Mouse (Mus musculus): ENCODE measurements at regions not wholly inside any gene's neighbourhood (a gene's known extent, or its start where the extent isn't known, plus 50 kb on each side); places are given as distances from the start of the nearest gene placed in this dataset.

DNA sequence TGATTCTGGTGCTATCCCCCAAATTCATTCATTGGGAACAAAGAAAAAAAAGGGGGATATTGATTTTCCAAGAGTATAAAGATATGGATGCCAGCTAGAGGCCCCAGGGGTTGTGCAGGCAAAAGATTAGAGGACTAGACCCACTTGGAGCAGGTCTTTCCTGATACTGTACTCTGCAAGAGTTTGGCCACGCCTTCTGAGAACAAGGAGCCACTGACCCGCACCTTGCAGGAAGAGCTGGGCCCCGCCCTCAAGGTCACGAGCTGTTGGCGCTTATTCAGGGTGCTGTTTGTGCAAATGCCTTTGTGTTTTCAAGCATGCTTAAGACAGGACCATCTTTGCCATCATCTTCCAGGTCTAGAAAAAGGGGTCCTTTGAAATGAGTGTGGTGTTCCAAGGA, 54.5 kb upstream of the Slc7a1 start:
- DNase-seq (ENCODE audit: low spot score in 2 of 2) = no peak

DNA sequence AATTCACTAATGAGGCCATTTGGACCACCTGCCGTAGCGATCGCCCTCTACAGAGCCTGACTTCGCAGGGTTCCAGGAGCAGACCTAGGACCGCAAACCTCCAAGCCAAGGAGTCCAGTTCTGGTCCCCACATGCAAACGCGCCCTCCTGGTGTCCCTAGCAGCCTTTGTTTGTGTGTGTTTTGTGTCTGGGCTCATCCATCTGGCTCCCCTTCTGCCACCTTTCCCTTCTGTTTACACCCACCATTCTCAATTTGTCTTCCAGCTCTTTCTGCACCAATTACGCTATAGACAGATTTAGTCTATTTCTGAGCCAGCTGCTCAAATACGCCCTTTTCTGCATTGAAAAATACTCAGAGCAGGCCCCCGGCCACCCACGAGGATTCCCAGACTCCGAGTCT, 54.1 kb upstream of the Slc7a1 start:
- DNase-seq (ENCODE audit: low spot score in 2 of 2) = no peak

DNA sequence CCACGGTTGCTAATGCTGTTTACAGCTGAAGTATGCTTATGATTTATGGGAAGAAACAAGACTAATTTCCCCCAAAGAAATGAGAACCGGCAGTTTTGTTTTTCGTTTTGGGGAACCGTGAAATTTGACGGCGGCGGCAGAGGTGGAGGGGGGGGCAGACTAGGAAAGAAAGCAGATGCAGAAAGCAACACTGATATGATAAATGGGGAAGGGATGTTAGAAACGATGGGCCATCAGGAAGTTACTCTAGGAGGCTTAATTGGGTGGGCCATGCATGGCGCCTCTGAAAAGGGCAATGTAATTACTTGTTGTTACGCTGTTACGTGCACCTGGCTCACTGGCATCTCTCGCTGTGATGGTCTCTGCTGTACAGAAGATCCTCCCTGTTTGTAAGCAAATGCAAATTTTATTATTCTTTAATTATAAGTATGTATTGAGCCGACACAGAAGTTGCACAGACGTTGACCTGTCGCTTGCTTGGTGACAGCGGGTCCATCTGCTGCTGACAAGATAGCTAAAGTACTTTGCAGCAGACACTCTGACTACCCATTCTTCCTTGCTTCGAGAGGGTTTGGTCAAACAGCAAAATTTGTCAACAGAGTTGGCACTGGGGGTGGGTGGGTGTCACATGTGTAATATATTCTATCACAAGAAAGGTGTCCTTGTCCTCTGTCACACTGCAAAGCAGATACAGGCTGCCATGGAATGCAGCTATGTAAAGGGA, 53.4 kb upstream of the Slc7a1 start:
- no peak for DNase-seq (ENCODE audit: low spot score in 2 of 2)

DNA sequence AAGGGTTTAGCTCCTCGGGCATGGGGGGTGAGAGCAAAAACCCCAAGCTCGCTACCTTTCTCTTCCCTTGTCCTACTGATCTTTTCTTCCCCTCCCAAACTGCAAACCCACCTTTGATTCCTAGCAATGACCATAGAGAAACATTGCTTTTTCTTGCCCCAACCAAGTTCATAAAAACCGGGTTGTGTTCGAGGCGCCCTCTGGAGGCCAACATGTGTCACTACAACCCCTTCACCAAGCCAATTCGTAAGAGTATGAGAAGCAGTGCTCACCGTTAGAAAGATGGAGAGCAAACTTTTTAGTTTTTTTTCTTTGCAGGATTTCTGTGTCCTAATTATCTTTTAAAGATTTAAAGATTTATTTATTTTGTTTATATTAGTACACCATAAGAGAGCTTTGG, 52.1 kb upstream of the Slc7a1 start:
- peak; percentile 63 to 65 for DNase-seq (ENCODE audit: low spot score in 2 of 2)

DNA sequence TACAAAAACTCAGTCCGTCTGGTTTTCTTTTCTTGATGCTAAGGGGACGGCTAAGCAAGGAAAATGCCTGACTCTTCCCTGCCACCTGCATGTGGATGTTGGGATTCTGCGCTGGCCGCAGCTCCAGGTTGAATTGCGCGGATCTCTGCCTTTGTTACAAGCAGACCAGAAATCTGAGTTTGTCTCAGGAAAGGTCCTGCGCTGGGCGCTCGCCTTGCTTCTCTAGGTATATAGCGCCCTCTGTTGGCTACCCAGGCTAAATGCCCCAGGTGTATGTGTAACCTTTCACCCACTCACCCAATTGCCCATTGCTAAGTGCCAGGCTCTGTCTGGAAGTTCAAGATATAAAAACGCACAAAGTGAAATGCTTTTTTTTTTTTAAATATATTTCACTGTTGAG, 51.2 kb upstream of the Slc7a1 start:
- peak; percentile 41 to 70 for DNase-seq (ENCODE audit: low spot score in 2 of 2)
